Mouse (Mus musculus) frontal cortex, postnatal 36 days (tissue): Measurements from ENCODE around the gene Man2b2.

ENCODE experiments used
- DNase-seq, 2 experiments: peaks; one replicate each; pipeline ENCODE4 v3.0.0; 2022; ENCODE audit warnings: low spot score in 2 of 2

Gene Man2b2

DNA sequence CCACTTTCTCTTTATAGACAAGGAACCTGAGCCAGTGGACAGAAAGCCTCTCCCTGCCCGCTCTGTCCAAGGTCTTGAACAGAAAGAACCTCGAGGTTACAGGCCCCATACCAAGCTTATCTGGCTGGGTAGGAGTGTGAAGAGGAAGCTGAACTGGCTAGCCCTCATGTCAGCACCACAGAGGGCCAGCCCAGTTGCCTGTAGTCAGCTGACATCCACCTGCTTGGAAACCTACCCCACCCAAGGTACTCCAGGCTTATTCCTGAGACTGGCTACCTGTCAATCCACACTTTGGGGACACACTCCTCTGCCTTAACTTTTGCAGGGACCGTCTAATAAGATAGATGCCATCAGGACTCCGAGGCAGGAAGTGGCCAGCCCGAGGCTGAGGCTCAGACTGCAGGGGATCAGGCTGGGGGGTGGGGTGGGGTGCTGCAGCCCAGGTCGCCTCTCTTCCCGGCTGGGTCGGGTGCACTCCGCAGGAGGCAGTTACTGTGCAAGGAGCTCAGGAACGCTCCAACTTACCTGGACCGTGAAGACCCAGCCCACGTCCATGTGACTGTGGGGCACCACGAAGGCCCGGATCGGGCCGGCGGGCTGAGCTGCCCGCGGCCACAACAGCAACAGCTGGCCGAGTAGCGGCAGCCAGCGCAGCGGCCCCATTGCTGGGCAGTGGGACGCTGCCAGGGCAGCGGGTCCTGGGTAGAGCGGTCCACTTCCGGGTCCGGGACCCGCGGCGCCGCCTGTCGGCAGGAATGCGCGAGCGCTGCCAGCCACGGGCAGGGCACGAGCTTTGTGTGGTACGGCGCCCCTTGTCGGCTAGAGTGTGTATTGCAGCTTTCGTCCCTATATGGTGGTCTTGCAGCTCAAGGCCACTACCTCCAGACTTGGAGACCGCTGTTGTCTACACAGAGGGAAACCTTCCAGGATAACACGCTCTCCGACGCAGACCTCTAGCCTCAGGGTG lies at the start of gene Man2b2:
Gene Man2b2 (minus strand): TSS at position 741 of the 967 bp plus-strand sequence.
- peak; percentile 89 to 91 for DNase-seq

DNA sequence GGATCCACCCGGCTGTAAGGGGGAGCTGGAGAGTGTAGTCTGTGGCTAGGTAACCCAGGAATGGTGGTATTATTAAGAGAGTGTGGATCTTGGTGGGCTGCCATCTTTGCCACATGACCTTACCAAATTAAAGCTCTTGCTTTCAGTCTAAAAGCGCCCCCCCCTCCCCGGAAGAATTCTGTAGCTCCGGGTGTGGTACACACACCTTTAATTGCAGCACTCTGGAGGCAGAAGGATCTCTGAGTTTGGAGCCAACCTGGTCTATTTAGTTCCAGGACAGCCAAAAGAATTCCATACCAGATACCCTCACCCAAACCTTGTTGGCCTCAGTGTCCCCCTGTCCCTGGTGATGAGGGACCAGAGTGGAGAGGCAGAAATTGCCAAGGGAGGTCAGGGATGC lies 48.3 kb upstream of the Man2b2 start:
- no peak for DNase-seq

DNA sequence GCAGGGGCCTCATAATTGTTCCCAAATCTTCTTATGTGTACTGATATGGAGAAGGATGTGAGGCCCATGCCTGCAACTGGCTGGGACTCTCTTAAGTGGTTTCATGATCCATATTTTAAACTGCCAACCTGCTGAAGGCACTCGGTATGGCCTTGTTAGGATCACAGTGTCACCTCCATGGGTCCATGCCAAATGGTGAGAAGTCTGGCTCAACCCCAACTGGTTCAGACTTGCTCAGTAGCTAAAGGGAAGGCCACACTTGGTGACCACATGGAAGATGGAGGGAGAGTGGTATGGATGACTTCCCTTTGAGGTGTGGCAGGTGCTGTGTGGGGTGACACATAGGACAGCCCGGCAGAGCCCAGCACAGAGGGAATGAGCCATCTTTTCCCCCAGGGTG lies 47.2 kb upstream of the Man2b2 start:
- no peak for DNase-seq

DNA sequence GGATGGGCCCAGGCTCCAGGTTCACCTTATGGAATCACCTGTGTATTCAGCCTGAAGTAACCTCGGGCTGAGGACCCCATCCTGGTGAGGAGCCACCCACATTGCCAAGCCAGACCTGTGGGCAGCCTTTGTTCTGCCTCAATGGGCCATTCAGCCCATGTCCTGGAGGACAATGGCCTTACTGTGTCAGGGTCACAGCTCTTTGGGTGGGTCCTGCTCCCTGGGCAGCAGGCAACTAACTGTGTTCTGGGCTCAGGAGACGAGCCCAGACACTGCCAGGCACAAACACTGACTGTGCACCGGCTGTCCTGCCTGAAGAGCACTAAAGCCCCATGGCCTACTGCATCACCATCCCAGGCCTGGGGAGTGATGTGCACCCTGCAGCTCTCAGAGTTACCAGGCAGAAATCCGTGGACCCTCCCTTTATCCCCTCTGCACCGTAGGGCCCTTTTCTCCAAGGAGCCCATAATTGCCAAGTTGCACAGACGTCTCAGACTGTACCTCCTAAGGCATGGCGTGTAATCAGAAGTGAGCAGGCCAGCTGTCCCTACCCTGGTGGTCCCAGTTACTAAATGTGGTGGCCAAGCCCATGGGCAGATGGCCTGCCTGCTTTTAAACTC lies 46.4 kb upstream of the Man2b2 start:
- no peak for DNase-seq

DNA sequence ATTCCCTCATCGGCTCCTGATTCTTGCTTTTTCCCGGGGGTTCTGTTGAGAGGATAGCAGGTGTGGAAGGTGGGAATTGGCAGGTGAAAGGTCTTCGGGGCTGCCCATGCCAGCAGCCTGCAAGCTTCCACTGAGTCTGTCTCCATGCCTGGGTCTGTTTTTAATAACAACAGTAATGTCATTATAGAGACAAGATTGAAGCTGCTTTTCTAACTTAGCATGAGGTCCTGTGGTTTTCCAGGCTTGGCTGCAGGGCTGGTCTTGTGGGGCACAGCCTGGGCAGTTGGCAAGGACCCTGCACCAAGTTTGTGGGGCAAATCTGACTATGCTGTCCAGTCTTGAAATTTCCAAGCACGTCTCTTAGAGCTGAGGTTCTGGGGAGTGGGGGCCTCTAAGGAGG lies 45.5 kb upstream of the Man2b2 start:
- DNase-seq = no peak

DNA sequence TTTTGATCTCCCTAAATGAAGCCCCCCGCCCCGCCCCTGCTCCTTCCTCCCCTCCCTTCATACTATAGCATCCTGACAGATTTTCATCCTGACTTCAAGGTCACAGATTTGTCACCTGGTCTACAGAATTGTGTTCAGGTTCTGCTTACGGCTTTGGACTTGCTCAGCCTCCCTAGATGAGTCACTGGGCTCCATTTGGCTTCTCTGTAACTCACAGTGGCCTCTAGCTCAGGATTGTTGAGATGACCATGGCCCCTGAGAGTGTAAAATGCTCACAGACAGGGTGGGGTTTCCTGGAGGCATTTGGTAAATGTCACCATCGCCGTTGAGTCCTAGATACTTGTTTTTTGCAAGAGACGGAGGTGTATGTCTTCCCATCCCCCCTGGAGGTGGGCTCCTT lies 40.5 kb upstream of the Man2b2 start:
- DNase-seq = no peak

DNA sequence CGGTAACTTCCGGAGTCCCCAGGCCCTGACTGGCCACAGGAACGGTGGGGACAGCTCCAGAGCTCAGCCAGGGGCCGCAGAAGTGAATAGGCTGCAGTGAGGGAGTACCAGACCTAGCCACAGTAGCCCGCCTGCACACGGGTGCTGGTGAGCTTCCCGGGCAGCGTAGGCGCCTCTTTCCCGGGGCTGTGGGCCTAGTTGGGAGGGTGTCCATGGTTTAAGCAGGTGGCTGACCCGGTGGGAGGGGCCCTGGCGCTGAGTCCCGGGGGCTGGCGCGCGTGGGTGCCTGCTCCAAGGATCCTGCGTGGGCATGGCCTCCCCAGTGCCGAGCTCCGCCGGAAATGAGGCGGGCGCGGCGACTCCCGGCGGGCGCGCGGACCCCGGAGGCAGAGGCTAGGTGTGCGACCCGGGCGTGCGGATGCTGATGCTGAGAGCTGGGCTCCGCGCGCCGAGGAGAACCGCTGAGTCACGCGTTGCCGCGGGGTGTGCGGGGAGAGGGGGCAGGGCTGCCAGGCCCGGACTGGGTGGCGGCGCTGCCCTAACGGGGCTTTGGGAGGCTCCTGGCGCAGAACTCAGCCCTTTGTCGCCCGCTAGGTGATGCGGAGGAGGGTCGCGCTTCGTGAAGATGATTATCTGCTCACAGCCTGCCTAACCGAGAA lies 39.3 kb upstream of the Man2b2 start:
- DNase-seq = peak; percentile 73 to 82

DNA sequence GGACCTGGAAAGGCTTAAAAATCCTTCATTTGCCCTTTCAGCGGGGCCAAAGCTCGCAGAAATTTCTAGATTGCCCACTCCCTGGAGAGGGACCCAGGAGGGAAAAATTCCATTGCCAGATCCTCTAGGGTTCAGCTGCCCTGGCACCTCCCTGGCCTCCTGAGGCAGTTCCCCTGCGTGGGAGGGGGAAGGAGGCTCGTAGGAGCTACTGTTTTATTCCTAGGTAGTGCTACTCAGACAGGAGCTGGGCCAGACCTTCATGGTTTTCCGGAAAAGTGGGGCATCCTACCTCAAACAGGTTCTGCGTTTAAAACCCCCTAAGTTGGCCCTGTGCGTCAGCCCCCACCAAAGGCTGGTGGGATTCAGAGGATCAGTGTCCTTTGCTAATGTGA lies 38.7 kb upstream of the Man2b2 start:
- no peak for DNase-seq

DNA sequence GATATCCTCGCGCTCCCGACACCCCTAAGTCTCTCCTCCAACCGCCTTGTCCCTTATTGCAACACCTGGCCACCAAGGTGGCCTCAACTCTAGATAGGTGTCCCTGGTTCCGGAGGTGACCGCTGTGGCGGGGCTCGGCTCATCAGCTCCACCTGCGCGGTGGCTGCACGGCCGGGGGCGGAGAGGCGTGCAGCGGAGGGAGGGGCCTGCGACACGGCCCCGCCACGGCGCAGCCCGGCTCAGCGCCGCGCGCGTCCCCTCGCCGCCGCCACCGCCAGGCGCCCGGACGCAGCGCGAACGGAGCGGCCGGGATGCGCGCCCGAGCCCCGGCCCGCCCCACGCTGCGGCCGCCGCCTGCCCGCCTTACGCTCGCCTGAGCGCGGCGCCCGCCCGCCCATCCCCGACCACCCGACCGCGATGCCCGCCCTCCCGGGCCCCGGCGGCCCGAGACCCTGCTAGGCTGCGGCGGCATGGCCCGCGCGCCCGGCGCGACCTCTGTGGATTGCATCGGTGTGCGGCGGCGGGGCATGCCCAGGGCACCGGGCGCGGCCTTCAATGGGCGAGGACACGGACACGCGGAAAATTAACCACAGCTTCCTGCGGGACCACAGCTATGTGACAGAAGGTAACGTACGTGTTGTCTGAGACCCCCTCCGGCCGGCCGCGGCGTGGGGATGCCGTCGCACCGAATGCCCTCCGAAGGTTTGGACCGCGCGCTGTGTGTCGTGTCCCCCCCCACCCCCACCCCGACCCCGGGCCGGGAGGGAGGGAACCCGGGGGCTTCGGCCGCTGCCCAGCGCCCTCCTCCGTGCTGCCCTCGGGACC lies 38.0 kb upstream of the Man2b2 start, which contains the start of gene Ppp2r2c:
Gene Ppp2r2c (plus strand): TSS at position 248 of the 825 bp plus-strand sequence.
- peak in 1 of 2 experiments; percentile 59 for DNase-seq

DNA sequence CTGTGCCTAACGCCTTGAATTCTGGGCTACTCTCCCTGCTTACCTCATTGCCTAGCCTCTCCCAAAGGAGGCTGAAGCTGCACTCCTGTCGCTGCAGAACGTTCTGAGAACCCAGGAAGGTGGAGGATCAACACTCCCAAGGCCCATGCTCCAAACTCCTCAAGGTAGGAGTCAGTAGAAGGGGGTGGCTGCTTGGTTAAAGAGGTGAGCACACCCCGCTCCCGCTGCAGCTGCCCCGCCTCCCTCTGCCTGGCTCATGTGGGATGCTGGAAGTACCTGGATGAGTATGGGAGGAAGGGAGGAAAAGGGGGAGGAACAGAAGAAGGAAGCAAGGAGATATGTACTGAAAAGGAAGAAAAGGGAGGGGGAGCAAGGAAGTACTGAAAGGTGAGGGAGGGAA lies 37.1 kb upstream of the Man2b2 start:
- DNase-seq = no peak

DNA sequence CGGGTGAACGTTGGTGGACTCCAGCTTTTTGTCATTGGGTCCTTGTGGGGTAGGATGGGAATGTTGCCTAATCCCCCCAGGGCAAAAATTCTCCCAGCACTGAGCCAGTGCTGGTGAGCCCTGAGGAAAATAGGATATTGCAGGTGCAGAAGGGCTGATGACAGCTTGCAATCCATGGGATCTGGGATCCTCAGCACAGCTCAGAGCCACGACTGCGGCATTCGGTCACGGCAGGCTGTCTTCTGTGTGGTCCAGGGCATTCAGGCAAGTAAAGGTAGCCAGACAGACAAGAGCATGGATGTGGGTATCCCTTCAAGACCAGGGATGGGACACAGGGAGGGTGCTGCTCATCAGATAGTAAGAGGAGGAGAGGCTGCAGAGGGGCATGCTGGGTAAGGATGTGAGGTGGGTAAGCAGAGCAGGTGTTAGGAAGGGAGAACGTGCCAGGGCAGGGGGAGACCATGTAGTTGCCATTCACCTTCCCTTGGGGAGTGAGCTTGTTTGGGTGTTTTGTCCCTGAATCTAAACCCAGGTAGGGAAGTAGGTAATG lies 36.3 kb upstream of the Man2b2 start:
- no peak for DNase-seq

DNA sequence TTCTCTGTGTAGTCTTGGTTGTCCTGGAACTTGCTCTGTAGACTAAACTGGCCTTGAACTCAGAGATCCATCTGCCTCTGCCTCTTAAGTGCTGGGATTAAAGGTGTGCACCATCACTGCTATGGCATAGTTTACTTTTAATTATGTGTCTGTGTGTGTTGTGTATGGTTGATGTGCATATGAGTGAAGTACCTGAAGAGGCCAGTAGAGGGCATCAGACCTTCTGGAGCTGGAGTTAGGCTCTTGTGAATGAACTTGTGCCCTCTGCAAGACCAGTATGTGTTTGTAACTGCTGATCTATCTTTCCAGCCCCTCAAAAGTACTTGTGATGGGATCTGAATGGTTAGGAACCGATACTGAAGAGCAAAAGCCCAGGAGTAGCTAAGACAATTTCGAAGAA lies 30.6 kb upstream of the Man2b2 start:
- DNase-seq = no peak

DNA sequence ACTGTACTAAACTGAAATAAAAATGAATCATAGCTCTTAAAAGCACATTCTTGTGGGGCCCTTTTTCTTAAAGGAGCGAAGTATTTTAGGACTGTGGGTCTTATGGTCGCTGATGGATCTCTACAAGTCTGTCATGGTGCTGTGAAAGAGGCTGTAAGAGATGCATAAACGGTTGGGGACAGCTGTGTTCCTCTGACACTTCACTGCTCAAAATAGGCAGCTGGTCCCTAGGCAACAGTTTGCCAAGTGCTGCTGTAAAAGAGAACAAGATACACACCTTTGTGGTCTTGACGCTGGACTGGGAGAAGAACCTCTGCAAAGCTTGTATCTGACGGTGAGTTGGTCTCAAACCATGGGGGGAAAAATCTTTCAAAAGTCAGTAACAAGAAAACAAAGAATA lies 27.1 kb upstream of the Man2b2 start:
- DNase-seq = peak in 1 of 2 experiments; percentile 52

DNA sequence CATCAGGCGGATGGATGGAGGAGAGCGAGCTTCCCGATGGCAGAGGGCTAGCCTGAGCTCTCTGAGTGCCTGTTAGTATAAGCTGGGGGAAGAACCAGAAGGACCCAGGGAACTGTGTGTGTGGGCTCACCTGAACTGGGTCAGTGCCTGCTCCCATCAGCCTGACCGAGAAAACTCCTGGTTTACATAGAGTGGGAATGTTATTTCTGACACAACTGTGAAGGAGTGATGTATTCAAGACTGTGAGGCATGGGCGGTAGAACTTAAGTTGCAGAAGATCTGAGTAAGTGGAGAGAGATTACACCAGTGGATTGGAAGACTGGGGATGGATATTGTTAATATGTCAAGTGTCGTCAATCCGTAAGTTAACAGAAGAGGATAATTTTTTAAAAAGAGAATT lies 26.1 kb upstream of the Man2b2 start:
- no peak for DNase-seq

DNA sequence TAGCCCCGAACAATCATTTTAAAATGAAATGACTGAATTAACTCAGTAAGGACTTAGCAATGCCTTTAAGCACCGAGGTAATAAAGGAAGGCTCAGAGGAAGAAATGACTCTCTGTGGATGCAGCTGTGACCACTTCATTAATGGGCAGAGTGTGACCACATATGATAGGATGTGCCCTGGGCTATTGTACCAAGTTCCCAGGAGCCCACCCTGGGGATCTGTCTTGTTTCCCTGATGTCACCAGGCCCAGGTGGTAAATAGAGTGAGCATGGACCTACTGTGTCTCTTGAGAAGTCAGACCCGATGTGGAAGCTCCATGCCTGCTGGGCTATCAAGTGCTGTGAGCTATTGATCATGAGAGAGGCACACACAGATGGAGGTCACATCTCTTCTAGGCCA lies 24.7 kb upstream of the Man2b2 start:
- DNase-seq = no peak

DNA sequence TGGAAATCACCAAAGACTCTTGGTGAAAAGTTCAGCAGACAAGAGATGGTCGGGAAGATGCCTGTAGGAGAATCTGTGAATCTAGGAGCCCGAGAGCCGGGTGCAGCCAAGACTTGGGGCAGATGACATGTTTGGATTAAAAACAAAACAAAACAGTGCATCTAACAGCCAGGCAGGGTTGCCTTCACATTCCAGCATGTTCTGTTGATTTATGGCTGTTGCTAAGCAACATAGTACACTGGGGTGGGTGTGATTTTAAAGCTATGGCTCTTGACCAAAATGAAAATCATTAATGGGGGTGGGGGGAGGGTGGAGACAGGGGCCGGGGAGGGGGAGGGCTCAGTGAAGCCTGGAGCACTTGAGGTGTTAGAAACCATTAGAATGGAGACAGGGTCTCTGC lies 21.1 kb upstream of the Man2b2 start:
- no peak for DNase-seq

DNA sequence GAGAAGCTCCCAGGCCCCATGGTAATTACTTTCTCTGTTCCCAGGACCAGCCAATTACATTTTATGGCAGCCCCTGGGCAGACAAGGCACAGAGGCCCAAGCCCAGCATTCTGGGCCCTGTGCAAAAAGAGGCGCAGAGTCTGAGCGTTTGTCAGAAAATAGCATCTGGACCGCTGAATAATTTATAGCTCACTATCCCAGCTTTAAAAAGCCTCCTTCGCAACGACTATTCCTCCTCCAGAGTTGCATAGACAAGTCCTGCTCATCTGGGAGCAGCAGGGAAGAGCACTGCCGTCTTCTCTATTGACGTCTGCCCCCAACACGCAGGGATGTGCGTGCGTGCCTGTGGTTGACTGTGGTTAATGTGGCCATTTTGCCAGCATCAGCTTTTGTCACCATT lies 14.0 kb upstream of the Man2b2 start:
- DNase-seq = peak; percentile 28 to 53

DNA sequence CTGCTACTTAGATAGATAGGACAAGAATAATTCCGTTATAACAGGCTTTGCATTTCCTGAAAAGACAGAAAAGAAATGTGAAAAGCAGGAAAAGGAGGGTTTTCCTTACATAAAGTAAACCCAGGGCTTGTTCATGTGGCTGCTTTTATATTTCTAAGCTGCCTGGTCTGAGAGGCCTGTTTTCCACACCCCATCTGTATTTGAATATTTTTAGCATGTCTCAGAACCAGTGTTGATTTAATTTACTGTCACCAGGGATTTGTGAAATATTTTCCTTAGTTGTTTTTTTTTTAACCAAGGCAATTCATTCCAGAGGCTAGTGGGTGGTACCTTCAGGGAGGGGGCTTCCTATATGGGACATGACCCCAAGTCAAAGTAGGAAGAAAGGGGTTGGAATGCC lies 11.2 kb upstream of the Man2b2 start:
- no peak for DNase-seq

DNA sequence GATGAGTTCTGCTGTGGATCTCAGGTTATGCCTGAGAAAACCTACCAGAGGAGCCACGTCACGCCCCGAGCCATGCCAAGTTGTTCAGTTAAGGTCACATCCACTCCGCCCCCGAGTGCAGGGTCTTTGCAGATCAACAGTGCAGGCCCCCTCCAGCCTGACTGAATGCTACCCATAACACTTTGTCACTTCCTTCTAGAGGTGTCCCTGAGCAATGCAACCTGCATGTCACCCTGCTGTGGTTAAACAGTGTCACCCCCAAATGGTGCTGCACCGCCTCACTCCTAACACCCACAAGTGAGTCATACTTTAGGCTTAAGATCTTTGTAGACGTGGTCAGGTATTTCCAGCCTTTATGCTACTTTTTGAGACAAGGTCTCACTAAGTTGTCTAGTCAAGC lies 9.6 kb upstream of the Man2b2 start:
- DNase-seq = no peak

DNA sequence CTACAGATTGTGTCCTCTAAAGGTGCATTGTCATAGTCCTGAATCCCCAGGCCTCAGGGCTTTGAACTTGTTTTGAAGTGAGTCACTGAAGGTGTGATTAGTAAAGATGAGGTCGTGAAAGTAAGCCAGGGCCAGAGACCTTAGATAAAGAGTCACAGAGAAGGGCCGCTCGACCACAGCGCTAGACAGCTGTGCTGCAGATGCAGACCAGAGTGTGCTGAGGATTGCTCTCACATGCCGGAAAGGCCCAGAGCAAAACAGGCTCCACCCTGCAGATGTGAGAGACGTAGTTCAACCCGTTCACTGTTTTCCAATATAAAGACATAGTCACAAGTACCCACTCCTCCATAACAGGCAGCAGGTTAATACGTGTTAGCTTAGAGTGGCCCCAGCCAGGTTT lies 9.1 kb upstream of the Man2b2 start:
- DNase-seq = no peak

DNA sequence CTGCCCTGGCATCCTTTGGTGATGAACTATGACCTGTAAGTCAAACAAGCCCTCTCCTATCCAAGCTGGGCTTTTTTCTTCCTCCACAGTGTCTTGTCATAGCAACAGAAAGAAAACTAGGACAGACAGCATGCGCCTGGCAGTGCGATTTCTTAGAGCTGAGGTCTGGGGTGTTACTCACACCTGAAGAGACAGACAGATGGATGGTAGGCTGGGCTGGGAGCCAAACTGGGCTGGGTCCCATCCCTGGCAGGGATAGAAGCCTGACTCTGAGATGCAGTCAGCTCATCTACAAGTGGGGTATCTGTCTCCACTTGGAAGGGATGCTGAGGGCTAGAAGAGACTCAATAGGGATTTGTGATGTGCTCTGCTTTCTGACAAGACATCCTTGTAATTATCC lies 8.6 kb upstream of the Man2b2 start:
- DNase-seq = peak; percentile 81 to 88
